Mouse (Mus musculus): Measurements from ENCODE around the gene Ttll7. TPM values are rescaled to one million over a fixed set of nuclear protein-coding genes. Genes with fewer than 3 reads are reported as not detected.

The Ttll7 gene
- total RNA-seq, 2 experiments from 2014 or later: 52.2 to 66.2 TPM

- DNase-seq: no peak
- intact Hi-C loops (cut with DNase I): no loop called here
Measured at GRCm38 (mm10) chr3:146967834-146968233, 115.7 kb downstream of the Ttll7 start.

DNA sequence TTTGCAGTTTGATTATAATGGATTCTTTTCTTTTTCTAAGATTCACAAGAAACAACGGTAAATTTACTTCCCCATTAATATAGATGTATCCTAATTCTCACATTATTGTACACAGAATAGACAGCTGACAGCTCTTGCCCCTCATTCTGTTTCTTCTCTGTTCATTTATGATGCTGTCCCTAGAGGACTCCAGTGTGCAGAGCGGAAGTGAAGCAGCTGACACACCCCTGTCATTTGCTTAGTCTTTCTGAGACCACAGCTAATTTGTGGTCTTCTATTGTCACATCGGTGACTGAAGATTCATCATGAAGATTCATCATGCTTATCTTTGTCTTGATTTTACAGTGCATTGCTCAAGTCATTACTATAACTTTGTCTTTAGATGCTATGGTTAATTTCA lies 126.1 kb downstream of the Ttll7 start:
- intact Hi-C loops (cut with DNase I): no loop called here
- no peak for DNase-seq

DNA sequence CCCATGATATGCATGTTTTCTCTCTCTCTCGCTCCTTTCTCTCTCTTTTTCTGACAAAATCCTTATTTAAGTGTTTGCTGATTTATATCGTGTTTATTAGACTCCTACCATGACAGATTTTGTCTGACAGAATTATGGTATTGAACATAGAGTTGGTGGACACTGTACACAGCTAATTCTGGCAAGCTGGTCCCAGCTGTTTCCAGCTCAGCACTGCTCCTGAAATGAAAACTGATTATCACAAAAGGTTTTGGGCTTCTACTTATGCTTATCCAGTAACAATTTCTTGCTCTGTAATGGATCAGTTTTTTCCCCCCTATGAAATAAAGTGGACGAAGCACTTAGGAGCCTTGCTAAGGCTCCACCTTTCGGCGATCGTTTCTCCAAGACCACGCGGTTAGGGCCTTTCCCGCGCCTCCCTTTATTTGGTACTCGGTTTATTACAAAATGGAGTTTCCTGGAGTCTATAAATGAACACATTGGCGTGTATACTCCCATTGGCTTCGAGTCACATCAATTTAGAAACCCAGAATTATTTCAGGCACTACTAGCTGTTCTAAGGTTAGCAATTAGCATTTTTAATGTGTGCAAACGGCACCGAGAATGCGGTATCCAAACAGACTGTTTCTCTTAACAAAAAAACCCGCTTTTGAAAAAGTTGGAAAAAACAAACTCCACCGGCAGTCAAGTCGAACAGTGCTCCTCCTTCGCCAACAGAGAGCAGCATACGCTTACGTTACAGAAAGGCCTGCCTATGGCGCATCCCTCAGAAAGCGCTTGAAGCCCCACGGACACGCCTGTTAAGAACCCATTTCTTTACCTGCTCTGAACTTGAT lies 141.9 kb downstream of the Ttll7 start:
- intact Hi-C loops (cut with DNase I): no loop called here

GRCm38 (mm10) chr3:146994670-146995415 lies 142.7 kb downstream of the Ttll7 start:
- intact Hi-C loops (cut with DNase I): no loop called here
- DNase-seq: no peak

More for the DNA sequence above, 141.9 kb downstream of the Ttll7 start:
- peak in 1 of 2 experiments; percentile 10 for DNase-seq

GRCm38 (mm10) chr3:146999148-146999547 lies 147.0 kb downstream of the Ttll7 start:
- DNase-seq: no peak
- intact Hi-C loops (cut with DNase I): no loop called here

DNA sequence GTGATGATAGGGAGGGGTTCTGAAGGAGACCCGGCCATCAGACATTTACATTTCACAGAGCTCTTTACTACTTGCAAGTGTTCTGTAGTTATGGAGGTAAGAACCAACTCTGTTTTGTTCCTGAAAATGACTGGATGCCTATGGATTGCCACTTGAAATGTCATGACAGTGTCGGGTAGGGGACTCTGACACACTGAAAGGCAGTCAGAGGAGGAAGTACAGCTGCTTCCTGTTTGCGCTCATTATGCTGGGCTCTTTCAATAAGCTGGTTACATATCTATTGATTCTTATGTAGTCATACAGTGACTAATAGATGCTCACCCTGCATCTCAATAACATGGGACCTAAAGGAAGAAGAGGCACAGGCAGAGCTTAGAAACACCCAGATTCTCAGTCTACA lies 148.8 kb downstream of the Ttll7 start:
- intact Hi-C loops (cut with DNase I): no loop called here
- DNase-seq: no peak

GRCm38 (mm10) chr3:147001557-147001956 lies 149.4 kb downstream of the Ttll7 start:
- intact Hi-C loops (cut with DNase I): no loop called here
- DNase-seq: no peak

GRCm38 (mm10) chr3:147016506-147016905 lies 164.3 kb downstream of the Ttll7 start:
- intact Hi-C loops (cut with DNase I): no loop called here

DNA sequence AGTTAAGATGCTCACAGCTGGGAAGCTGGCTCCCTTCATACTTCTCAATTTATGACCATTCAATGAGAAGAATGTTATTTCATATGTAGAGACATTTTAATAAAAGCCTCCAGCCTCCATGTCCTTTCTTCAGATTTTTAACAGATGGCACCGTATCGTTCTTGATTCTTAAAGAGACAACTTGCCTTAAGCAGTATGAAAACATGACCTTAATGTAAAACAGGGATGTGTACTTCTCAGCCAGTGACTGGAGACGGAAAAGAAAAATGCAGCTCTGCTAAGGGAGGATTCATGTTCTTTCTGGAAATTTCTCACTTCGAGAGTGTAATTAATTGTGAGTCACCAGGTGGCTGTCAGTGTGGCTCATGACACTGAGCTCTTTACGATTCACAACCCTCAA lies 167.3 kb downstream of the Ttll7 start:
- intact Hi-C loops (cut with DNase I): no loop called here
- no peak for DNase-seq

More at GRCm38 (mm10) chr3:147016506-147016905, 164.3 kb downstream of the Ttll7 start:
- no peak for DNase-seq

GRCm38 (mm10) chr3:147026248-147026647 lies 174.1 kb downstream of the Ttll7 start:
- no peak for DNase-seq

DNA sequence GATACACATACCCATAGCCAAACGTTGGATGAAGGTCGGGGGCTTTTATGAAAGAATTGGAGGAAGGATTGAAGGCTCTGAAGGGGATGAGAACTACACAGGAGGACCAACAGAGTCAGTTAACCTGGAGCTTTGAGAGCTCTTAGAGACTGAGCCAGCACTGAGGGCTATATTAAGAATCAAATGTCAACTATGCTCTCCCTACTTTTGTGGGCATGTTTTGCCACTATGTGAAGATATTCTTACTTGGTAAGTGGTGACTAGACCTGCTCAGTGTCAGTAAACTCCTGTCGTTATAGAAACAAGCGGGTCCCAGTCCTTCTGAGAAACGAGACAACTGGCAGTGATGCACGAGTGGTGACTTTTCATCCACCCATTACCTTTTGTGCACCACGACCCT lies 176.2 kb downstream of the Ttll7 start:
- intact Hi-C loops (cut with DNase I): no loop called here
- no peak for DNase-seq

More at GRCm38 (mm10) chr3:147026248-147026647, 174.1 kb downstream of the Ttll7 start:
- intact Hi-C loops (cut with DNase I): no loop called here

- no peak for DNase-seq
- intact Hi-C loops (cut with DNase I): no loop called here
Measured at GRCm38 (mm10) chr3:147029718-147030117, 177.6 kb downstream of the Ttll7 start.

GRCm38 (mm10) chr3:147030266-147030880 lies 178.2 kb downstream of the Ttll7 start:
- no peak for DNase-seq
- intact Hi-C loops (cut with DNase I): no loop called here

Other genes with a start within 250 kb of the Ttll7 start
- gene Dnase2b, start 236.8 kb upstream of the Ttll7 start, total RNA-seq (2021): not detected
- gene 4930503B20Rik, start 201.1 kb upstream of the Ttll7 start, total RNA-seq (2021): not detected
- gene Samd13, start 166.8 kb upstream of the Ttll7 start, total RNA-seq (2021): under 1 TPM; 0.39 to 0.82 TPM
- 10 to 100 TPM; 35.5 to 39.4 TPM for gene Prkacb, start 39.4 kb upstream of the Ttll7 start, total RNA-seq (2021)

All from gastrocnemius, postnatal 36 days (tissue).